Comparison of ENCODE assay signal across 8 mouse cellular contexts in the genomic region with DNA sequence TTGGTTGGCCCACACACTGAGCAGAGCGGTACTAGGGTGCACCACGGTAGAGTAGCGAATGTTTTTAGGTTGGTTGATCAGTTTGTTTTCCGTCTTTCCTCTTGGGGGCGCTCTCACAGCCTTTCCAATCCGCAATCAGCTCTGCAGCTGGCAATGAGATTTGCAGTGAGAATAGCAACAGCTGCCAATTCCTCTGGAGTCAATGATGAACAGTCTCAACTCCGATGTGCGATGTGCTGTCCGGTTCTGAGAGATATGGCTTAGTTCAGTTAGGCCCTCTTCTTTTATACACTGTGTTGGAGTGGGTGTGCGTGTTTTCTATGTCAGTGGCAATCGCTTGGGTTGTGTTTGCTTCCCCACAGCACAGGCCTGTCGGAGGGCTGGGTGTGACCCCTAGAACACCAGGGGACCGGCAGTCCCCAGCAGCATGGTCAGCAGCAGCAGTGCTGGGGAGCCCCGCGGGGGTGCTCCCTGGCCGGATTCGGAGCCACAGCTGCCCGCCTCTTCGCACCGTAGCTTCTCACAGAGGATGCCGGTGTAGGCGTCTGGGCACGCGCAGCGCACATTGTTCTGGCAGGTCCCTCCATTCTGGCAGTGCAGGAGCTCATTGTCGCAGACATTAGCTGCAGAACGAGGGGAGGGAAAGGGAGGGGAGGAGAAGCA.
A peak's percentile ranks its signal among the peaks of the same experiment; 100 is the strongest.
DNase-seq lines count a peak whose midpoint lies in the region; ATAC-seq and TF ChIP-seq lines count a peak whose summit lies in the region.

No protein-coding gene starts in this region.

- peak overlapping the region; percentile 33 for H3K4me3 ChIP-seq in megakaryocyte, embryonic 14.5 days (replicated peaks)
- peak overlapping the region; percentile 59 for H3K4me3 ChIP-seq in embryonic facial prominence, embryonic 10.5 days
- peak overlapping the region; percentile 47 for H3K4me3 ChIP-seq in kidney, embryonic 16.5 days (ENCODE audit: low read length)
- peak overlapping the region; percentile 41 for H3K4me3 ChIP-seq in limb, embryonic 14.5 days (replicated peaks; ENCODE audit: low read length)

- H3K4me2 ChIP-seq in kidney, embryonic 16.5 days (replicated peaks; ENCODE audit: low read depth, low read length): peak overlapping the region; percentile 74
- H3K4me2 ChIP-seq in limb, embryonic 14.5 days (replicated peaks; ENCODE audit: low read depth, low read length, severe bottlenecking): peak overlapping the region; percentile 86

- no peak for TF ChIP-seq POLR2A in limb, embryonic 14.5 days (IDR thresholded peaks at IDR 0.05; ENCODE audit: borderline replicate concordance, extremely low read depth, insufficient read depth, insufficient read length)

- peak overlapping the region; percentile 89 for H3K27ac ChIP-seq in embryonic facial prominence, embryonic 10.5 days (replicated peaks)
- H3K27ac ChIP-seq in kidney, embryonic 16.5 days (ENCODE audit: low read length): no peak overlapping the region
- no peak overlapping the region for H3K27ac ChIP-seq in limb, embryonic 14.5 days (replicated peaks; ENCODE audit: low read depth, low read length)

- no peaks in the 10 kb centered on the region for H3K4me1 ChIP-seq in megakaryocyte, embryonic 14.5 days
- H3K4me1 ChIP-seq in embryonic facial prominence, embryonic 10.5 days: peaks cover 17% of the 10 kb centered on the region
- peaks cover 13% of the 10 kb centered on the region for H3K4me1 ChIP-seq in kidney, embryonic 16.5 days (ENCODE audit: insufficient read depth, low read length)
- peaks cover 14% of the 10 kb centered on the region for H3K4me1 ChIP-seq in limb, embryonic 14.5 days (ENCODE audit: control insufficient read depth, insufficient read depth, low read length)

- ATAC-seq in megakaryocyte, adult 5-6 weeks (ENCODE audit: poor library complexity, severe bottlenecking): no peak
- peak; percentile 52 for ATAC-seq in granulocyte monocyte progenitor cell, adult 5-6 weeks (replicated peaks; ENCODE audit: poor library complexity, severe bottlenecking)
- ATAC-seq in kidney, embryonic 16.5 days (ENCODE audit: low FRiP score, low TSS enrichment): peak; percentile 90
- ATAC-seq in limb, embryonic 14.5 days (ENCODE audit: low FRiP score, low read depth): peak; percentile 70

- H3K27me3 ChIP-seq in megakaryocyte, embryonic 14.5 days (replicated peaks): peaks cover 11% of the 10 kb centered on the region
- H3K27me3 ChIP-seq in embryonic facial prominence, embryonic 10.5 days (replicated peaks; ENCODE audit: low read depth, poor library complexity, severe bottlenecking): no peaks in the 10 kb centered on the region
- H3K27me3 ChIP-seq in kidney, embryonic 16.5 days (ENCODE audit: insufficient read depth, low read length): no peaks in the 10 kb centered on the region
- H3K27me3 ChIP-seq in limb, embryonic 14.5 days (ENCODE audit: control insufficient read depth, insufficient read depth, low read length): no peaks in the 10 kb centered on the region

- peak; percentile 77 for DNase-seq in embryonic facial prominence, embryonic 10.5 days (ENCODE audit: low spot score)
- peak; percentile 78 for DNase-seq in limb, embryonic 14.5 days (ENCODE audit: low spot score)
- peak; percentile 70 for DNase-seq in neural tube, embryonic 10.5 days (ENCODE audit: extremely low spot score, low spot score)
- DNase-seq in thymus, postnatal 14 days: peak; percentile 3

- peak overlapping the region; percentile 60 for H3K9ac ChIP-seq in kidney, embryonic 16.5 days (replicated peaks; ENCODE audit: low read length)
- peak overlapping the region; percentile 62 for H3K9ac ChIP-seq in limb, embryonic 14.5 days (ENCODE audit: low read depth, low read length, severe bottlenecking)

- no peaks in the 10 kb centered on the region for H3K36me3 ChIP-seq in megakaryocyte, embryonic 14.5 days (replicated peaks; ENCODE audit: low read length)
- H3K36me3 ChIP-seq in embryonic facial prominence, embryonic 10.5 days (replicated peaks): no peaks in the 10 kb centered on the region
- H3K36me3 ChIP-seq in kidney, embryonic 16.5 days (ENCODE audit: insufficient read depth, low read length): no peaks in the 10 kb centered on the region
- H3K36me3 ChIP-seq in limb, embryonic 14.5 days (ENCODE audit: control insufficient read depth, insufficient read depth, low read length): no peaks in the 10 kb centered on the region

- H3K9me3 ChIP-seq in megakaryocyte, embryonic 14.5 days: peaks cover 11% of the 10 kb centered on the region; the same call in 1 of the 2 replicates
- H3K9me3 ChIP-seq in embryonic facial prominence, embryonic 10.5 days: no peaks in the 10 kb centered on the region
- no peaks in the 10 kb centered on the region for H3K9me3 ChIP-seq in kidney, embryonic 16.5 days (ENCODE audit: low read length)
- H3K9me3 ChIP-seq in limb, embryonic 14.5 days (ENCODE audit: control insufficient read depth, low read length): no peaks in the 10 kb centered on the region

- WGBS in embryonic facial prominence, embryonic 10.5 days: 4% methylated on average over 27 of the region's 27 CpGs
- WGBS in kidney, embryonic 16.5 days: 5% methylated on average over 27 of the region's 27 CpGs
- 2% methylated on average over 27 of the region's 27 CpGs for WGBS in limb, embryonic 14.5 days

Comparison
In these comparisons a context has a peak if more than half of its experiments do, and no peak if none do; other contexts are left out.
1. DNase-seq: peak in every context shown above with its lines; median percentile 78 in limb, embryonic 14.5 days; 77 in embryonic facial prominence, embryonic 10.5 days; 70 in neural tube, embryonic 10.5 days; 3 in thymus, postnatal 14 days.